In the genomic region with DNA sequence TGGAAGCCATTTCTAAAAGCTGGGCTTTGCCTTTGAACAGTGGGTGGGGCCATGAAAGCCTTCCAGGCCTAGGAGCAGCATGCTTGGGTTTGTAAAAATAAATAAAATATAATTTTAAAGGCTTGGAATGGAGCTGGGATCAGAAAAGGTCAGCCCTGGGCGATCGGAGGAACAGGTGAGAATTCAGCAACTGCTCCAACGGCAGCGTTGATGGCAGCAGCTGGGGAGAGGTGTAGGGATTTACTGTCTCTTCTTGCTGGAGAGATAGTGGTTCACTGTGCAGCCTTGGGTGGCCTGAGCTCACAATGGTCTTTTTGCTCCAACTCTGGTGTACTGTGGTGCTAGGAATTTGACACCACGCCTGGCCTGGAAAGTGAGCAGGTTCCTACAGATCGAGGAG, we compare ENCODE assay signal across 23 mouse cellular contexts. TPM values are rescaled to one million over a fixed set of nuclear protein-coding genes. Genes with fewer than 3 reads are reported as not detected.
DNase-seq lines count a peak whose midpoint lies in the region; ATAC-seq and TF ChIP-seq lines count a peak whose summit lies in the region.
"Had no signal": no experiment of that assay in that cellular context is flagged by ENCODE, and none has a peak within 500 bp of the region (broad histone marks: within the 10 kb centered on the region; RNA-seq: fewer than 3 reads in every experiment).

No protein-coding gene starts in this region.

- H3K4me1 ChIP-seq in E14TG2a.4 (replicated peaks; ENCODE audit: low read depth, low read length) = no peaks in the 10 kb centered on the region
- peaks cover 18% of the 10 kb centered on the region for H3K4me1 ChIP-seq in embryonic facial prominence, embryonic 13.5 days
- H3K4me1 ChIP-seq in embryonic facial prominence, embryonic 15.5 days = peaks cover 14% of the 10 kb centered on the region
- H3K4me1 ChIP-seq in lung, adult 2 months (ENCODE audit: control insufficient read depth, insufficient read depth, low read length) = no peaks in the 10 kb centered on the region
- 0 out of 2 replicates have a peak, but pooled peaks cover 3% of the 10 kb centered on the region for H3K4me1 ChIP-seq in hindbrain, embryonic 13.5 days (replicated peaks)

- 0 out of 2 replicates have a peak overlapping the region, but pooled peaks have one; percentile 20 for H3K4me3 ChIP-seq in E14TG2a.4 (replicated peaks; ENCODE audit: low read length)
- no peak overlapping the region for H3K4me3 ChIP-seq in embryonic facial prominence, embryonic 13.5 days
- H3K4me3 ChIP-seq in embryonic facial prominence, embryonic 15.5 days (replicated peaks) = no peak overlapping the region
- H3K4me3 ChIP-seq in lung, adult 2 months (replicated peaks; ENCODE audit: extremely low read depth, low read depth, low read length) = no peak overlapping the region
- H3K4me3 ChIP-seq in hindbrain, embryonic 13.5 days = no peak overlapping the region
- H3K4me3 ChIP-seq: erythroblast, embryonic 14.5 days; forebrain, embryonic 13.5 days; forebrain, embryonic 15.5 days had no signal

- DNase-seq in gastrocnemius, postnatal 25 days = peak; percentile 6
- no peak for DNase-seq in gastrocnemius, postnatal 4 days (ENCODE audit: low spot score in 2 of 2)
- DNase-seq in lung, adult 2 months = no peak
- no peak for DNase-seq in lung, postnatal 4 days
- DNase-seq: adrenal gland, adult 8-10 months; adrenal gland, postnatal 14 days; adrenal gland, postnatal 36 days; cerebellum, adult 11-12 months; cerebellum, adult 2 months; cerebellum, adult 9-10 months; cerebellum, postnatal 10 days; cerebellum, postnatal 25 days; forebrain, postnatal 0 days had no signal

- peaks cover 62% of the 10 kb centered on the region for H3K9me3 ChIP-seq in E14TG2a.4 (ENCODE audit: low read length)
- no peaks in the 10 kb centered on the region for H3K9me3 ChIP-seq in embryonic facial prominence, embryonic 13.5 days
- H3K9me3 ChIP-seq in embryonic facial prominence, embryonic 15.5 days (replicated peaks) = no peaks in the 10 kb centered on the region
- H3K9me3 ChIP-seq in hindbrain, embryonic 13.5 days = no peaks in the 10 kb centered on the region
- H3K9me3 ChIP-seq: forebrain, embryonic 13.5 days; forebrain, embryonic 15.5 days; G1E had no signal

- no peaks in the 10 kb centered on the region for H3K27me3 ChIP-seq in E14TG2a.4 (ENCODE audit: insufficient read depth, low read length)
- H3K27me3 ChIP-seq in embryonic facial prominence, embryonic 13.5 days = no peaks in the 10 kb centered on the region
- no peaks in the 10 kb centered on the region for H3K27me3 ChIP-seq in embryonic facial prominence, embryonic 15.5 days
- no peaks in the 10 kb centered on the region for H3K27me3 ChIP-seq in hindbrain, embryonic 13.5 days
- H3K27me3 ChIP-seq: forebrain, embryonic 13.5 days; forebrain, embryonic 15.5 days; Patski had no signal

- H3K9ac ChIP-seq in embryonic facial prominence, embryonic 13.5 days = no peak overlapping the region
- H3K9ac ChIP-seq in embryonic facial prominence, embryonic 15.5 days = no peak overlapping the region
- no peak overlapping the region for H3K9ac ChIP-seq in hindbrain, embryonic 13.5 days
- H3K9ac ChIP-seq: forebrain, embryonic 13.5 days; forebrain, embryonic 15.5 days; forebrain, postnatal 0 days had no signal

- TF ChIP-seq CTCF in E14TG2a.4 (conservative IDR thresholded peaks at IDR 0.05; ENCODE audit: low read length) = no peak
- no peak for TF ChIP-seq CTCF in lung, adult 2 months (IDR thresholded peaks at IDR 0.05; ENCODE audit: insufficient read depth, low read length)

- WGBS in embryonic facial prominence, embryonic 13.5 days = 77% methylated on average over 6 of the region's 6 CpGs
- WGBS in embryonic facial prominence, embryonic 15.5 days = 79% methylated on average over 6 of the region's 6 CpGs
- 83% methylated on average over 6 of the region's 6 CpGs for WGBS in lung, adult 2 months
- WGBS in hindbrain, embryonic 13.5 days = 90% methylated on average over 6 of the region's 6 CpGs

- 0 out of 2 replicates have a peak overlapping the region, but pooled peaks have one; percentile 84 for H3K27ac ChIP-seq in embryonic facial prominence, embryonic 13.5 days
- H3K27ac ChIP-seq in embryonic facial prominence, embryonic 15.5 days (replicated peaks) = peak overlapping the region; percentile 67
- no peak overlapping the region for H3K27ac ChIP-seq in hindbrain, embryonic 13.5 days
- H3K27ac ChIP-seq: forebrain, embryonic 13.5 days; forebrain, embryonic 15.5 days had no signal

- H3K4me2 ChIP-seq in embryonic facial prominence, embryonic 13.5 days = no peak overlapping the region
- H3K4me2 ChIP-seq in embryonic facial prominence, embryonic 15.5 days (replicated peaks) = no peak overlapping the region
- no peak overlapping the region for H3K4me2 ChIP-seq in hindbrain, embryonic 13.5 days
- H3K4me2 ChIP-seq: forebrain, embryonic 13.5 days; forebrain, embryonic 15.5 days had no signal

- TF ChIP-seq POLR2A in lung, adult 2 months (IDR thresholded peaks at IDR 0.05; ENCODE audit: borderline replicate concordance, extremely low read depth, low read depth, low read length) = no peak

- ATAC-seq in embryonic facial prominence, embryonic 13.5 days (ENCODE audit: insufficient number of reproducible peaks, insufficient read depth, low FRiP score, low TSS enrichment, low read depth) = no peak
- ATAC-seq in embryonic facial prominence, embryonic 15.5 days (ENCODE audit: insufficient number of reproducible peaks, low FRiP score, low TSS enrichment, low read depth) = no peak
- no peak for ATAC-seq in hindbrain, embryonic 13.5 days (ENCODE audit: low FRiP score)
- ATAC-seq: activated CD4-positive, CD25-positive, alpha-beta regulatory T cell, adult 4 months; forebrain, embryonic 13.5 days; forebrain, embryonic 15.5 days; forebrain, postnatal 0 days; Patski had no signal

- H3K36me3 ChIP-seq in E14TG2a.4 (ENCODE audit: insufficient read depth, low read length) = 0 out of 2 replicates have a peak, but pooled peaks cover 4% of the 10 kb centered on the region
- no peaks in the 10 kb centered on the region for H3K36me3 ChIP-seq in embryonic facial prominence, embryonic 13.5 days
- no peaks in the 10 kb centered on the region for H3K36me3 ChIP-seq in embryonic facial prominence, embryonic 15.5 days
- no peaks in the 10 kb centered on the region for H3K36me3 ChIP-seq in hindbrain, embryonic 13.5 days
- H3K36me3 ChIP-seq: forebrain, embryonic 15.5 days; G1E had no signal

RNA-seq across cellular contexts. Expression of gene Sertad2, which starts 29.5 kb away (rescaled TPM):
- 1 to 10 TPM; 8.4 to 9.2 TPM for total RNA-seq in gastrocnemius, postnatal 25 days (2021)
- total RNA-seq in gastrocnemius, postnatal 4 days (2021) = 10 to 100 TPM; 20.4 to 20.8 TPM
- 40.5 and 47.9 TPM in 2 replicates for polyA plus RNA-seq in embryonic facial prominence, embryonic 13.5 days (2015; fragmentation: Nextera tagmentation; extraction: Ambion mirVana)
- 47.9 and 52.4 TPM in 2 replicates for polyA plus RNA-seq in embryonic facial prominence, embryonic 15.5 days (2015; fragmentation: Nextera tagmentation; extraction: Ambion mirVana)
- polyA plus RNA-seq in lung, adult 2 months (2012; rRNA removed) = 57.1 and 57.9 TPM in 2 replicates
- 32.7 and 34.9 TPM in 2 replicates for polyA plus RNA-seq in hindbrain, embryonic 13.5 days (2015; fragmentation: Nextera tagmentation; extraction: Ambion mirVana)
